Mouse (Mus musculus): ENCODE measurements around the gene Zmat3. TPM values are rescaled to one million over a fixed set of nuclear protein-coding genes. Genes with fewer than 3 reads are reported as not detected.

Zmat3 gene
- total RNA-seq, 2 experiments from 2014 or later = 96.0 to 98.3 TPM

- no peak for DNase-seq (ENCODE audit: low spot score in 2 of 2)
- intact Hi-C loops (cut with DNase I) = no loop called here
These were observed 14.1 kb upstream of the Zmat3 start for GRCm38 (mm10) chr3:32379891-32380290.

- no peak for DNase-seq (ENCODE audit: low spot score in 2 of 2)
- intact Hi-C loops (cut with DNase I) = no loop called here
These were observed 7.4 kb upstream of the Zmat3 start for GRCm38 (mm10) chr3:32373236-32373635.

DNA sequence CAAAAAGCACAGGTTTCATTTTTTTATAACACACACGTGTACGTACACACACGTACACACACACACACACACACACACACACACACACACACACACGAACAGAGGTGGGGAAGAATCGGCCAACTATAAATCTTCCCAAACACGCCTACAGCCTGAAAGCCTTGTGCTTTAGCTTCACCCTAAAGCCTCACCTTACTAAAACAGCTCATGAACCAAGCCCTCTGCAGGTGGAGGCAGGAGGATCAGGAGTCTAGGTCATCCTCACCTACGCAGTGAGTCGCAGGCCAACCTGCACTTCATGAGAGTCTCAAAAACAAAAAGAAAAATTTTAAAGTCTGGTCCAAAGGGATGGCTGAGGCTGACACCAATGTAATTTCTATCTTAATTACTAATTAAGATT, 6.7 kb upstream of the Zmat3 start:
- no peak for DNase-seq (ENCODE audit: low spot score in 2 of 2)
- intact Hi-C loops (cut with DNase I) = no loop called here

GRCm38 (mm10) chr3:32371957-32372356, 6.1 kb upstream of the Zmat3 start:
- intact Hi-C loops (cut with DNase I) = no loop called here

GRCm38 (mm10) chr3:32367516-32367915, 1.7 kb upstream of the Zmat3 start:
- intact Hi-C loops (cut with DNase I) = no loop called here
- DNase-seq (ENCODE audit: low spot score in 2 of 2) = no peak

More at GRCm38 (mm10) chr3:32371957-32372356, 6.1 kb upstream of the Zmat3 start:
- DNase-seq (ENCODE audit: low spot score in 2 of 2) = no peak

DNA sequence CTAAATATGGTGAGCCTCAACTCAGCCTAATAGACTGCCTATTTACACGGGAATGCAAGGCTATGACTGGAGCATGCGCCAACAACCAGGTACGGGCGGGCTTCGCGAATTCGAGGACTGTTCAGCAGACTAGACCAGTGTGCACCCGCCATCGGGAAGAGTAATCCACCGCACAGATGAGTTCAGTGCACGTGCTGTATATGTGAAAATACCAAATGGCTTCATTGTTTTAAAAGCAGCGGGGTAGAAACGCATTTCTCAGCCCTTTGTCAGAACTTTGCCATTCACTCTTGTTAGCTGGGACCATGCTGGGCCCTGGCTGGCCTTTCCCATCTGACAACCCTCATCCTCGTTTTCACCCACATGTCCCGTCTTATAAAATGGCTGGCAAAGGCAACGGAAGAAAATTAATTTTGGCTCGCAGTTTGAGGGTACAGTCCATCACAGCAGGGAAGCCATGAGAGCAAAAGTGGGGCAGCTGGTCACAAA, 476 bp upstream of the Zmat3 start:
- DNase-seq (ENCODE audit: low spot score in 2 of 2) = no peak
- intact Hi-C loops (cut with DNase I) = loop anchor here (1.0 kb wide), 1 partner anchor 30 kb away; no protein-coding TSS in a partner anchor

- DNase-seq (ENCODE audit: low spot score in 2 of 2) = peak; percentile 59 to 65
- intact Hi-C loops (cut with DNase I) = no loop called here
These were observed 821 bp downstream of the Zmat3 start for GRCm38 (mm10) chr3:32364841-32365545.

DNA sequence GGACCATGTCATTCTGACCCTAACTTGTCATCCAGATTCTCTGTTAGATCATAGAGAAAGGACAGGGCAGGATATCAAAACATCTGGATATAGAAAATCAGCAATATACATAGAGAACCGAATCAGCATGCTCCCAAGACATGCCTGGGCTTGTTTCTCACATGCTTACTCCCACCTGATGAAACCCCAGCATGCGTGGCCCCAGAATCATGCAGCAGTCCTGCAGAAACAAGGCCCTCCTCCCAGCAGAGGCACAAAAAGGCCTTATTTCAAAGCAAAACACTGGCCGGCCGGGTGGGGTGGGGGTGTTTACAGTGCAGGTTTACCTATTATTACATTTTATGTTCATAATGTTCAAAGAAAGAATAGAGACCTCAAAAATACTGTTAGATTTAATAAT, 1.6 kb downstream of the Zmat3 start:
- DNase-seq (ENCODE audit: low spot score in 2 of 2) = peak in 1 of 2 experiments; percentile 13
- intact Hi-C loops (cut with DNase I) = no loop called here

GRCm38 (mm10) chr3:32361221-32361620, 4.6 kb downstream of the Zmat3 start:
- DNase-seq (ENCODE audit: low spot score in 2 of 2) = no peak
- intact Hi-C loops (cut with DNase I) = no loop called here

DNA sequence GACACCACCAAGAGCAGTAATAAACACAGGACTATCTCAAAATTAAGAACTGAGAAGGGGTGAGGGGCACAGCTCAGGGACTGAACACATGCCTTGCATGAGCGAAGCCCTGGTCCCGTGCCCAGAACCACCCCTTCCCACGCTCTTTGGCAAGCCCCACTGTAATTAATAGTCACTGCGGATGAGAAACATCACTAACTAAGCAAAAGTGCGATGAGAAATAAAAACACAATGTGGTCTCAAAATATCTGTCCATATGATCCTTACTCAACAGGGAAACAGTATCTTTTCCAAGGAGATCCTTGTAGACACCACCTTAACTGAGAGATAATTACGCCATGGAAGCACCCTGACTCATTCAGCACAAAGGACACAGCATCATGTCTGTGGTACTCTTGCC, 17.9 kb downstream of the Zmat3 start:
- intact Hi-C loops (cut with DNase I) = no loop called here

DNA sequence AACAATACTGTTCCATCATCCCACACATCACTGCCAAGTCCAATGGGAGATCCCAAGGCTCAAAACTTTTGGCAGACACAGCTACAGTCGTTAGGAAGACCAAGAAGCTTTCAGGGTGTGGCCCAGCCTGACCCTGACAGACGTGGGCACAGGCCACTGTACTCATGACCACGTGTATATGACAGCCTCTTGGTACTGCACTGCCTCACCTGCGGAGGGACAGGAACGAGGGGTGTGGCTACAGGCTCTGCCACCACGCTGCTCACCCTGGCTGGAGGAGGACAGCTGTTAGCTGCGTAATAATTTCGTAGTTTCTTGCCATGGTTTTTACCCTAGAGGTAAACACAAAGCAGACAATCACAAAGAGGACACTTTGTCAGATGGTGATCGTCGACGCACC, 20.6 kb downstream of the Zmat3 start:
- intact Hi-C loops (cut with DNase I) = no loop called here
- no peak for DNase-seq (ENCODE audit: low spot score in 2 of 2)

More for the DNA sequence above, 17.9 kb downstream of the Zmat3 start:
- peak; percentile 46 to 74 for DNase-seq (ENCODE audit: low spot score in 2 of 2)

DNA sequence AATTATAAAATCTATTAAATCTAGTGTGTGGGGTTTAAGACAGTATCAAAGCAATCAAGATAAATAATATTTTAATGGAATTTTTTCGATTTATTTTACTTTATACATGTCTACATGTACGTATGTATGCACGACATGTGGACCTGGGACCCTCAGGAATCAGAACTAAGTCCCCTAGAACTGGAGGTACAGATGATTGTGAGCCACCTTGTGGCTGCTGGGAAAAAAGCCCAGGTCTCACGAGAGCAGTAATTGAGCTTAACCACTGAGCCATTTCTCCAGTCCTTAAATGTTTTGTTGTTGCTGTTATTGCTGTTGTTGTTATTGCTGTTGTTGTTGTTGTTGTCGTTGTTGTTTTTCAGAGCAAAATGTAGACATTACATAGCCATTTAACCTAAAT, 21.0 kb downstream of the Zmat3 start:
- intact Hi-C loops (cut with DNase I) = no loop called here
- no peak for DNase-seq (ENCODE audit: low spot score in 2 of 2)

DNA sequence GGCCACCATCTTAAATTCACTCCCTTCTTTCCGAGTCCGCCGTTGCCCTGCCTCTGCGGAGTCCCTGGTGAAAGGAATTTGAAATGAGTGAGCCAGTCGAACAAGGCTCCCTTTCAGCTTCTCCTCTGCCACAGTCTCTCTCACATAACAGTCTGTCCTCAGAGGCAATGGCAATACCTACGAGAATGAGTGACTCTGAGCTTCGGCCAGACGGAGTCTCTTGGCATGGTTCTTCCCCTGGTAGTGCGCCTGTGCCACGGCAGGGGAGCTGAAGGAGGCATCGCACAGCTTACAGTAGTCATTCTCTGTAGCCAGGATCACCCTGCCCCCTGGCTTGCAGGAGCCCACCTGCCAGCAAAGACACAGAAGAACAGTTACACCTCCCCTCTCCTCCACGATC, 22.4 kb downstream of the Zmat3 start:
- peak in 1 of 2 experiments; percentile 28 for DNase-seq (ENCODE audit: low spot score in 2 of 2)
- intact Hi-C loops (cut with DNase I) = no loop called here

DNA sequence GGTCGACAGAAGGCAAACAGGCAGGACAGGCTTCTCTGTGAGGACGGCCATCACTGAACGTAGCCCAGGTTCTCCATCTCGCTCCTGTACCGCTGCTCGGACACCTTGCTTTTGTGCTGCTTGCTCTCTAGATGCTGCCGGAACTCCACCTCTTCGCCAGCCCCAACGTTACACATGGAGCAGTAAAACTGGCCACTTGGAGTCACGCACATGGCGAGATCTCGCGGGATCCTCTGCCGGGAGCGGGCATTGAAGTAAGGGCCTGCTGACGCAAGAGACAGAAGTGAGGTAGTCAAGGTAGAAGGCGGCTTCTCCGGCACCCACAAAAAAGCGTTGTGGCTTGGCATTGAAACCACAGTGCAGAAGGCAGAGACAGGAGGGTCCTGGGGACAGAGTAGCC, 24.4 kb downstream of the Zmat3 start:
- no peak for DNase-seq (ENCODE audit: low spot score in 2 of 2)
- intact Hi-C loops (cut with DNase I) = no loop called here

DNA sequence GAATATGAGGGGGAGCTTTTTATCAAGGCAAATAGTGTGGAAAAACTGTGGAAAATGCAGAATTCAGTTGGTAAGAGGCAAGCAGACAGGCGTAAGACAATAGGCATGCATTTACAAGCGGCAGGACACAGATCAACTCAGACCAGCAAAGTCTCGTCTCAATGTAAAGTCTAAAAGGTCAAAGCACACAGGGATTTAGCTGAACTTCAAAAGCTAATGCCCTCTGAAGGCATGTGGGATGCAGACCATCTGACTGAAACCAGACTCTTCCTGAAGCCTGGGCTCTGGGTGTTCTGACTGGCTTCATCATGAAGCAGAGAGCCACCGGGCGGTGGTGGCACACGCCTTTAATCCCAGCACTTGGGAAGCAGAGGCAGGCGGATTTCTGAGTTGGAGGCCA, 27.6 kb downstream of the Zmat3 start:
- DNase-seq (ENCODE audit: low spot score in 2 of 2) = no peak
- intact Hi-C loops (cut with DNase I) = no loop called here

- DNase-seq (ENCODE audit: low spot score in 2 of 2) = no peak
- intact Hi-C loops (cut with DNase I) = no loop called here
These were observed 28.0 kb downstream of the Zmat3 start for GRCm38 (mm10) chr3:32337770-32338169.

GRCm38 (mm10) chr3:32334901-32335300, 30.9 kb downstream of the Zmat3 start:
- intact Hi-C loops (cut with DNase I) = loop anchor here (5.0 kb wide), 1 partner anchor 362 kb away; no protein-coding TSS in a partner anchor

DNA sequence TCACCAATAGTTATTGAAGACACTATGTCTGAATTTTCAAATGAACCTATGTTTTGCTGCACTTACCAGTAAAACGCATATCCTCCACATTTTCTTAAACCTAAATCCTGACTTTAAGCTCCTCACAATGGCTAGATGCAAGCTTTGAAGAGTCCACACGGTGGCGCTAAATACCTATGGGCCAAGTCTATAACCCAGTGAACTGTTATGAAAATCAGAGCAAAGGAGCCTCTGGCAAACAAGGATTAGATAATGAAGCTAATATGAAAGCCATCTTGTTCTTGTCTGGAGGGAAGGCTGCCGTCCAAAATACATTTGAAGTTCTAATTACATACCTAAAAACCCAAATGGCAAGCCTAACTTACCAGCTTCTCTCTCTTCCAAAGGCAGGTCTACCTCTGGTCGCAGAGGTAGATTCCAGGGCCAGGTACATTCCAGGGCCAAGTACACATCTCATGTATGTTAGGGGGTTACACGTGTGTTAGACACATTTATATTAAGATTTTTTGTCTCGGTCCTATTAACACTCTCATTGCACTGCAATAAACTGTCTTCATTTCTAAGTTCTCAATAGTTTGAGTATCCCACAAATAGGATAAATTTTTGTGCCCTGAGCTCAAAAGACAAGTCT, 32.2 kb downstream of the Zmat3 start:
- intact Hi-C loops (cut with DNase I) = loop anchor here (1.0 to 5.0 kb wide), 2 partner anchors 176 to 364 kb away; no protein-coding TSS in a partner anchor
- DNase-seq (ENCODE audit: low spot score in 2 of 2) = peak; percentile 80 to 88

More at GRCm38 (mm10) chr3:32334901-32335300, 30.9 kb downstream of the Zmat3 start:
- DNase-seq (ENCODE audit: low spot score in 2 of 2) = peak in 1 of 2 experiments; percentile 18

- no peak for DNase-seq (ENCODE audit: low spot score in 2 of 2)
- intact Hi-C loops (cut with DNase I) = loop anchor here (5.0 kb wide), 1 partner anchor 131 kb away; no protein-coding TSS in a partner anchor
These were observed 47.9 kb downstream of the Zmat3 start for GRCm38 (mm10) chr3:32317901-32318416.

GRCm38 (mm10) chr3:32317165-32317900, 48.5 kb downstream of the Zmat3 start:
- intact Hi-C loops (cut with DNase I) = loop anchor here (5.0 kb wide), 1 partner anchor 130 kb away; no protein-coding TSS in a partner anchor
- DNase-seq (ENCODE audit: low spot score in 2 of 2) = peak; percentile 61 to 65
